ENCODE assay signal across 10 mouse cellular contexts in the genomic region with DNA sequence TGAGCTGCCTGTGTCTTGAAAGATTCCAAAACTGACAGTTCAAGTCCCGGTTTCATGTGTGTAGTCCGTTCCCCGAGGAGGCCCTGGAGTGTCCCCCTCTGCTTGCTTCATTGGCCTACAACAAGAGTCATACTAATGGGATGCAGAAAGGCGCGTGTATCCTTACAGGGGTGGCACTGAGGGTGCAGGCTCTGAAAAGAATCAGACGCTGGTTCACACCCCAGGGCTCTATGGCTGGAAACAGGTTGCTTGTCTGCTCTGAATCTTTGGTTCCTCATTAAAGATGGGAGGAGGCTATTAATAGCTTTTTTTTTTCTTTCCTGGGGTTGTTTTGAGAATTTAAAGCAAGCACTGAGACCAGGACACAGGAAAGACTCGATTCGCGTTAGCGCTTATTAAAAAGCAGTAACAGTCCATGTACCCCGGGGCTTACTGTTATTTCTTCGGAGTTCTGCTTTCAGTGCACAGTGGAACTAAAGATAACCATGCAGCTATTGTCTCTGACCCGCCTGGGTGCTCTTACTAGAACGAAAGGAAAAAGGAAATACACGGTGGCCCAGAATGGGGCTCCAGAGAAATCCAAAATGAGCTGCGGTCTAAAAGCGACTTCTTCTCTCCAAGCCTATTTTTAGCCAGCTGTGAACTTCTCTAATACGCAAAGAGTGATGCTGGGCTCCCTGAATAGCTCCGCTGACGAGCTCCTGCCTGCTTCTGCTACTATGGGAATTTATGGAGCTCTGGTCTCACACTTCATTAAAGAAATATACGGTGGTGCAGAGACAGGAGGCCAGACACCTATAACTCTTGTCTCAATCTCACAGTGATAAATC. TPM values are rescaled to one million over a fixed set of nuclear protein-coding genes. Genes with fewer than 3 reads are reported as not detected.
DNase-seq lines count a peak whose midpoint lies in the region; ATAC-seq lines count a peak whose summit lies in the region.
"Had no signal": no experiment of that assay in that cellular context is flagged by ENCODE, and none has a peak within 500 bp of the region (broad histone marks: within the 10 kb centered on the region; RNA-seq: fewer than 3 reads in every experiment).

No protein-coding gene starts in this region.

- peak; percentile 78 for ATAC-seq in kidney, embryonic 16.5 days (ENCODE audit: low FRiP score, low TSS enrichment)
- ATAC-seq in megakaryocyte, adult 5-6 weeks (ENCODE audit: poor library complexity, severe bottlenecking) = peak; percentile 70
- no peak for ATAC-seq in activated CD4-positive, CD25-positive, alpha-beta regulatory T cell, adult 4 months

- H3K9me3 ChIP-seq in kidney, embryonic 16.5 days (ENCODE audit: low read length) = no peaks in the 10 kb centered on the region
- H3K9me3 ChIP-seq: embryonic facial prominence, embryonic 12.5 days; midbrain, embryonic 12.5 days had no signal

- peak; percentile 79 for DNase-seq in gastrocnemius, adult 18-20 months (ENCODE audit: low spot score)
- DNase-seq in gastrocnemius, postnatal 14 days = no peak
- DNase-seq in B cell, adult 2 months = peak; percentile 62 to 66
- DNase-seq in frontal cortex, postnatal 14 days (ENCODE audit: low spot score in 2 of 2) = peak; percentile 24 to 30
- no peak for DNase-seq in adrenal gland, adult 2 months

- H3K4me1 ChIP-seq in kidney, embryonic 16.5 days (ENCODE audit: insufficient read depth, low read length) = peaks cover 19% of the 10 kb centered on the region

- H3K36me3 ChIP-seq in kidney, embryonic 16.5 days (ENCODE audit: insufficient read depth, low read length) = no peaks in the 10 kb centered on the region
- H3K36me3 ChIP-seq: embryonic facial prominence, embryonic 12.5 days; midbrain, embryonic 12.5 days had no signal

- peak overlapping the region; percentile 23 for H3K4me3 ChIP-seq in kidney, embryonic 16.5 days (ENCODE audit: low read length)
- H3K4me3 ChIP-seq: embryonic facial prominence, embryonic 12.5 days; midbrain, embryonic 12.5 days had no signal

- H3K9ac ChIP-seq in kidney, embryonic 16.5 days (replicated peaks; ENCODE audit: low read length) = no peak overlapping the region; the same call in 1 of the 2 replicates
- H3K9ac ChIP-seq: embryonic facial prominence, embryonic 12.5 days; midbrain, embryonic 12.5 days had no signal

- WGBS in kidney, embryonic 16.5 days = 20% methylated on average over 21 of the region's 21 CpGs

- peak overlapping the region; percentile 43 for H3K4me2 ChIP-seq in kidney, embryonic 16.5 days (replicated peaks; ENCODE audit: low read depth, low read length)
- H3K4me2 ChIP-seq: embryonic facial prominence, embryonic 12.5 days; midbrain, embryonic 12.5 days had no signal

- intact Hi-C loops in gastrocnemius, postnatal 14 days (cut with DNase I; ENCODE audit: low total_unique reads) = no loop called here

- H3K27me3 ChIP-seq in kidney, embryonic 16.5 days (ENCODE audit: insufficient read depth, low read length) = peaks cover 4% of the 10 kb centered on the region; the same call in 1 of the 2 replicates
- H3K27me3 ChIP-seq: embryonic facial prominence, embryonic 12.5 days; midbrain, embryonic 12.5 days had no signal

- no peak overlapping the region for H3K27ac ChIP-seq in kidney, embryonic 16.5 days (ENCODE audit: low read length)
- H3K27ac ChIP-seq: embryonic facial prominence, embryonic 12.5 days; midbrain, embryonic 12.5 days had no signal

RNA-seq across cellular contexts. Expression of gene Lpp, which starts 45.5 kb away (rescaled TPM):
- total RNA-seq in gastrocnemius, adult 18-20 months (2021) = 10 to 100 TPM; 13.4 to 17.4 TPM
- total RNA-seq in gastrocnemius, postnatal 14 days (2021) = 10 to 100 TPM; 27.5 to 30.2 TPM
- polyA plus RNA-seq in kidney, embryonic 16.5 days (2015; fragmentation: Nextera tagmentation; extraction: Ambion mirVana) = 54.0 and 66.8 TPM in 2 replicates
- total RNA-seq in megakaryocyte, adult 5-6 weeks (2015) = 5.1 and 5.3 TPM in 2 replicates
- 3.1 and 3.7 TPM in 2 replicates for total RNA-seq in megakaryocyte, adult 5-6 weeks (2017)
- polyA plus RNA-seq in activated CD4-positive, CD25-positive, alpha-beta regulatory T cell, adult 4 months (2017; shearing (Covaris generic)) = 10 to 100 TPM; 15.5 to 16.8 TPM
- 10 to 100 TPM; 35.1 to 94.8 TPM for total RNA-seq in adrenal gland, adult 2 months (2021)
- 15.0 and 32.3 TPM in 2 replicates for polyA plus RNA-seq in adrenal gland, adult 2 months (2012; rRNA removed)

Comparison
In these comparisons a context has a peak if more than half of its experiments do, and no peak if none do; other contexts are left out.
1. DNase-seq: peak in gastrocnemius, adult 18-20 months (single experiment), B cell, adult 2 months (2 of 2) and frontal cortex, postnatal 14 days (2 of 2); none in gastrocnemius, postnatal 14 days (single experiment) and adrenal gland, adult 2 months (single experiment).